Mouse (Mus musculus): ENCODE measurements around the gene Btbd35f22.
"Not testable (repeated sequence)": the region's sequence is repeated elsewhere in the genome, so short reads cannot be mapped to it uniquely, and the experiment has no call there.

Btbd35f22 gene

GRCm38 (mm10) chrX:32047529-32047928, at the start of gene Btbd35f22:
Gene Btbd35f22, plus strand, starts transcription at chrX:32047829.
- DNase-seq (ENCODE audit: extremely low read depth, low read depth), result not testable (repeated sequence)

All from MEL-GATA-1-ER (cell line).